Mouse (Mus musculus): ENCODE results near the gene Cemip. TPM values are rescaled to one million over a fixed set of nuclear protein-coding genes. Genes with fewer than 3 reads are reported as not detected.

The Cemip gene
- polyA plus RNA-seq, 1 experiment from 2014 or later: 0.81 TPM

DNA sequence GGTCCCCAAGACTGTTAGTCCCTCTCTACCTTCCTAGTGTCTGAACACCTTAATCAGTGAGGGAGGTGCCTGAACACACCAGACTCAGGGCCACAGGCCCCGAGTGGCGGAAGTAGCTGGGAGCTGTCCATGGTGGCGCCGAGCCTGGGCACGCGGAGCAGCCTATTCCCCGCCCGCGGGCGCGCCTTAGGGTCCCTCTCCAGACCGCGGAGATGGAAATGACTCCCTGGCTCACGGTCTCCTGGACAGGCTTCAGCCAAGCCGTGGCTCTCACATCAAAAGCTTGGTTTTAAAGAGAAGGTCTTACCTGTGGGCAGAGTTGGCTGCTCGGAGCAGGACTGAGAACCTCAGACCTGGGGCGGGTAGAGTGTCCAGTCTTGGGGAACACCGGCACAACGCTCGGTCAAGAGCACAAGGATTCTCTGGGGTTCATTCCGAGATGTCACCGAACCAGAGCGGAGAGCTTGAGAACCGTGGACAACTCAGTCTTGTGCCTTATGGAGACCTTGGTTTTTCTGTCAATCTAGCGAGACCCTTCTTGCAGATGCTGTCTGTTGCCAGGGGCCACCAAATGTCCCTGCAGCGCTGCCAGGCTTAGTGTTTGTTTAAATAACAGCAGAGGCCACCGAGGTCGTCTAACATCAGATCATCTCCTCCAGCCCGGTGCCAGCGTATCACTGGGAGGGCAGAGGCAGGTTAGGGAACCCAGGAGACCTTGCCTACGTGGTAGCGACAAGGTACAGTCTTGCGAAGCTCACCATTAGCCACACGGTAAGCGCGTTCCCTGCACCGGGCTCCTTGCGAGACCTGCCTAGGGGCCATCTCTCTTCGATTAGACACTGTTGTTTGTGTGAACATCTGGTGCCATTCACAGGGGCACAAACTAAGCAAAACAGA, 1.0 kb downstream of the Cemip start:
- Histone ChIP-seq H3K27me3 (replicated peaks; ENCODE audit: control insufficient read depth, insufficient read depth, low read length) (no peaks in the 10 kb centered on the region; the same call in none of the 2 replicates), H3K9ac (ENCODE audit: low read depth, low read length) (peak overlapping the region; percentile 67; the same call in 1 of the 2 replicates), H3K9me3 (ENCODE audit: control insufficient read depth, low read length) (no peaks in the 10 kb centered on the region), H3K36me3 (ENCODE audit: control insufficient read depth, insufficient read depth, low read length) (no peaks in the 10 kb centered on the region), H3K27ac (ENCODE audit: low read depth, low read length) (no peak overlapping the region), H3K4me1 (ENCODE audit: control insufficient read depth, insufficient read depth, low read depth, low read length) (peaks cover 7% of the 10 kb centered on the region), H3K4me3 (ENCODE audit: low read length) (peak overlapping the region; percentile 49), H3K4me2 (ENCODE audit: low read length) (peak overlapping the region; percentile 71)
- 3% methylated on average over 39 of the region's 39 CpGs for WGBS
- ATAC-seq: no peak

DNA sequence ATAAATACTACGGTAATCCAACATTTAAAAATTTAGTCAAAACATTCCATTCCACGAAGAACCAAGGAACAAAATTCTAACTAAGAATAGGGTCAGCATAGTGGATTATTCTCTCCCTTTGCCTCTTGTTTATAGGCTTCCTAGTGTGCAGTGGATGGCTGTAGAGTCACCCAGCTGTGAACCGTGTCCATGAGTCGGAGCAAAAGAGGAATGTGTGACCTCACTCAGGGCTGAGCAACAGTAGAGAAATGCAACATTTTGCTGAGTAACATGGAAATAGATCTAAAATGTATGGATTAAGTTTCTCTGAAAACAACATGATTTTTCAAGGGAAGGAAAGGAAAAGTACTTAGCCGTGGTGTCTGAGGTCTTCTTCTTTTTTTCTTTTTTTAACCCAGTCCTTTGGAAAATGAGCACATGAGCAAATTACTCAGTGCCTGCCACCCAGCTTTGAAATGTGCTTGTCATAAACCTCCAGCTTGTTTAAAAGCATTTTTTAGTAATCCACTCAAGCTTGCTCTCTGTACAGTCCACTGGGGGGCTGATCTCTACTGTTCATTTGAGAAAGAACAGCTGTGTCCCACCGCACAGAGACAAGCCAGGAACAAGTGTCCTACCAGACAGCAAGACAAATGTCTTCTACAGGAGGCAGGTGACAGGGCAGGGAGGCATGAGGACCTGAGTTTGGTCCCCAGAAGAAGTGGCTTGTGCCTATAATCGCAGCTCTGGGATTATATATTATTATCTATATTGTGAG, 8.9 kb downstream of the Cemip start:
- Histone ChIP-seq H3K27me3 (replicated peaks; ENCODE audit: control insufficient read depth, insufficient read depth, low read length) (no peaks in the 10 kb centered on the region), H3K4me2 (ENCODE audit: low read length) (no peak overlapping the region), H3K9me3 (ENCODE audit: control insufficient read depth, low read length) (no peaks in the 10 kb centered on the region), H3K36me3 (ENCODE audit: control insufficient read depth, insufficient read depth, low read length) (no peaks in the 10 kb centered on the region), H3K4me3 (ENCODE audit: low read length) (no peak overlapping the region), H3K4me1 (ENCODE audit: control insufficient read depth, insufficient read depth, low read depth, low read length) (no peaks in the 10 kb centered on the region), H3K27ac (ENCODE audit: low read depth, low read length) (no peak overlapping the region), H3K9ac (ENCODE audit: low read depth, low read length) (no peak overlapping the region)
- ATAC-seq: no peak
- 71% methylated on average over 7 of the region's 7 CpGs for WGBS

- Histone ChIP-seq H3K4me3 (ENCODE audit: low read length) (no peak overlapping the region), H3K9me3 (ENCODE audit: control insufficient read depth, low read length) (no peaks in the 10 kb centered on the region), H3K27me3 (replicated peaks; ENCODE audit: control insufficient read depth, insufficient read depth, low read length) (no peaks in the 10 kb centered on the region), H3K4me2 (ENCODE audit: low read length) (no peak overlapping the region), H3K4me1 (ENCODE audit: control insufficient read depth, insufficient read depth, low read depth, low read length) (no peaks in the 10 kb centered on the region), H3K9ac (ENCODE audit: low read depth, low read length) (no peak overlapping the region), H3K36me3 (ENCODE audit: control insufficient read depth, insufficient read depth, low read length) (no peaks in the 10 kb centered on the region), H3K27ac (ENCODE audit: low read depth, low read length) (no peak overlapping the region)
- 77% methylated on average over 8 of the region's 8 CpGs for WGBS
- no peak for ATAC-seq
These were observed 12.0 kb downstream of the Cemip start for GRCm38 (mm10) chr7:84074266-84074665.

DNA sequence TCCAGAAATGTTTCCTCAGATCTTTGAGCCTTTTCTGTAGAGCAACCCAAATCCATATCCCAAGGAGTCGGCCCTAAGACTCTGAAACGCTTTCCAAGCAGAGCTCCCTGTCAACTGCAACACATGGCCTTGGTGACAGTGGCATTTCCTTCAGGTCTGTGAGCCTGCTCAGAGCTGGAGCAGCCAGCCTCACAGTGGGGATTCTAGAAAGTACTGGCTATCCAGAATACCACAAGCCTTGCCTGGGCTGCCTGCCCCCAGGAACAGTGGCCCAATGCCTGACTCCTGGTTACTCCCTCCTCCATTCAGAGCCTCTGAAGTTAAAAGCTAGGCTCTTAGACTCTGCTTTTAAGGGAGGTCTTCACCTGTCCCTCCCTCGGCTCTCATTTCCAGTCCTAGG, 12.4 kb downstream of the Cemip start:
- Histone ChIP-seq H3K27me3 (replicated peaks; ENCODE audit: control insufficient read depth, insufficient read depth, low read length) (no peaks in the 10 kb centered on the region), H3K36me3 (ENCODE audit: control insufficient read depth, insufficient read depth, low read length) (no peaks in the 10 kb centered on the region), H3K4me3 (ENCODE audit: low read length) (no peak overlapping the region), H3K9ac (ENCODE audit: low read depth, low read length) (no peak overlapping the region), H3K9me3 (ENCODE audit: control insufficient read depth, low read length) (no peaks in the 10 kb centered on the region), H3K27ac (ENCODE audit: low read depth, low read length) (no peak overlapping the region), H3K4me1 (ENCODE audit: control insufficient read depth, insufficient read depth, low read depth, low read length) (no peaks in the 10 kb centered on the region), H3K4me2 (ENCODE audit: low read length) (no peak overlapping the region)
- 77% methylated on average over 3 of the region's 3 CpGs for WGBS
- ATAC-seq: no peak

GRCm38 (mm10) chr7:84068931-84069330, 17.4 kb downstream of the Cemip start:
- Histone ChIP-seq H3K4me3 (ENCODE audit: low read length) (no peak overlapping the region), H3K27ac (ENCODE audit: low read depth, low read length) (no peak overlapping the region), H3K27me3 (replicated peaks; ENCODE audit: control insufficient read depth, insufficient read depth, low read length) (no peaks in the 10 kb centered on the region), H3K4me1 (ENCODE audit: control insufficient read depth, insufficient read depth, low read depth, low read length) (no peaks in the 10 kb centered on the region), H3K9ac (ENCODE audit: low read depth, low read length) (no peak overlapping the region), H3K36me3 (ENCODE audit: control insufficient read depth, insufficient read depth, low read length) (no peaks in the 10 kb centered on the region), H3K9me3 (ENCODE audit: control insufficient read depth, low read length) (no peaks in the 10 kb centered on the region), H3K4me2 (ENCODE audit: low read length) (no peak overlapping the region)
- ATAC-seq: peak; percentile 73; the same call in 1 of the 2 replicates
- WGBS: 61% methylated on average over 5 of the region's 5 CpGs

DNA sequence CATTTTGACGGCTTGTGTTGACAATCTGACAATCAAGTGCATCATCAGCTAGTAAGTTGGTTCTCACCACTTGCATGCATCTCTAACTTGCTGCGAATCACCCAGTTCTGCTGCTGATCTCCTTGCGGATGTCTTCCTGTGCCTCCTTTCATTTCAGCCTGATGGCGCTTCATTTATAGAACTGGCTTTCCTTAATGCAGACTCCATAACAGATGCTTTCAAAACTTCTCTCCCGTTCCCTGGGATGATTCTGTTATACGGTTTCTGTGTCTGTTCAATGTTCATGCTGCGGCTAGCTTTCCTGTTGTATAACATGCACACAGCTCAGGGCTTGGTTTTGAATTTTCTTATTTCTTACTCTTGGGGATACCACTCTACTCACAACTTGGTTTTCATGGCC, 26.5 kb downstream of the Cemip start:
- no peak overlapping the region for H3K4me2 ChIP-seq (ENCODE audit: low read length)
- 94% methylated on average over 7 of the region's 7 CpGs for WGBS
- no peak for ATAC-seq

DNA sequence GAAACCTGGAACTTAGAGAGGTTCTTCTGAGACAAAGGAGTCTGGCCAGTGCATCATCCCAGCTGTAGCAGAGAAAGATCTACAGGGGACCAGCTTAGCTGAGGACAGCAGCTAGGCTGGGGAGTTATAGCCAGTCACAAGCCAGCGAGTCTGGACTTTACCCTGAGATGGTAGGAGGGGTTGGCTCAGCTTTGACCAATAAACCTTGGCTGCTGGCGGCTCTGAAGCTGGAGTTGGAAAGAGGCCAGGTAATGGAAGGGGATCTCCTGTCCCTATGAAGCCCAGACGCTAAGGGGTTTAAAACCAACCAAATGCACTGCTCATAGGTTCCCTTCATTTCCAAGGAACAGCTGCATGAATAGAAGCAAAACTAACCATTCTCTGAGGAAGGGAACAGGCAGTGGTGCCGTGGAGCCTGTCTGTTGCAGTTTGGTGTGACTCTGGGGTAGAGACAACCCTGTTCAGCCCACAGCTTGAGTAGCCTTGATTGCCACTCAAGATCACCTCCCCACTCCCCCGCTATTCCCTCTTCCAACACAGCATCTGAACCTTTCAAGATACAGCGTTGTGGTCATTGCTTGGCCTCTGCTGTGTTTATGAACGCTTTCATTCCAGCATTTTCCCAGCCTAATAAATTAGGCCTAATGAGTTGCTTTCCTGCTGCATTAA, 30.2 kb downstream of the Cemip start:
- Histone ChIP-seq H3K27ac (ENCODE audit: low read depth, low read length) (no peak overlapping the region), H3K9ac (ENCODE audit: low read depth, low read length) (no peak overlapping the region), H3K27me3 (replicated peaks; ENCODE audit: control insufficient read depth, insufficient read depth, low read length) (no peaks in the 10 kb centered on the region), H3K4me2 (ENCODE audit: low read length) (no peak overlapping the region), H3K9me3 (ENCODE audit: control insufficient read depth, low read length) (no peaks in the 10 kb centered on the region), H3K36me3 (ENCODE audit: control insufficient read depth, insufficient read depth, low read length) (no peaks in the 10 kb centered on the region), H3K4me3 (ENCODE audit: low read length) (no peak overlapping the region), H3K4me1 (ENCODE audit: control insufficient read depth, insufficient read depth, low read depth, low read length) (no peaks in the 10 kb centered on the region)
- 0 out of 2 replicates have a peak, but pooled peaks have one; percentile 52 for ATAC-seq
- 76% methylated on average over 7 of the region's 7 CpGs for WGBS

More for the DNA sequence above, 26.5 kb downstream of the Cemip start:
- no peaks in the 10 kb centered on the region for H3K9me3 ChIP-seq (ENCODE audit: control insufficient read depth, low read length)
- H3K27me3 ChIP-seq (replicated peaks; ENCODE audit: control insufficient read depth, insufficient read depth, low read length): no peaks in the 10 kb centered on the region
- no peak overlapping the region for H3K9ac ChIP-seq (ENCODE audit: low read depth, low read length)
- H3K27ac ChIP-seq (ENCODE audit: low read depth, low read length): no peak overlapping the region
- no peaks in the 10 kb centered on the region for H3K4me1 ChIP-seq (ENCODE audit: control insufficient read depth, insufficient read depth, low read depth, low read length)
- H3K4me3 ChIP-seq (ENCODE audit: low read length): no peak overlapping the region
- H3K36me3 ChIP-seq (ENCODE audit: control insufficient read depth, insufficient read depth, low read length): no peaks in the 10 kb centered on the region

DNA sequence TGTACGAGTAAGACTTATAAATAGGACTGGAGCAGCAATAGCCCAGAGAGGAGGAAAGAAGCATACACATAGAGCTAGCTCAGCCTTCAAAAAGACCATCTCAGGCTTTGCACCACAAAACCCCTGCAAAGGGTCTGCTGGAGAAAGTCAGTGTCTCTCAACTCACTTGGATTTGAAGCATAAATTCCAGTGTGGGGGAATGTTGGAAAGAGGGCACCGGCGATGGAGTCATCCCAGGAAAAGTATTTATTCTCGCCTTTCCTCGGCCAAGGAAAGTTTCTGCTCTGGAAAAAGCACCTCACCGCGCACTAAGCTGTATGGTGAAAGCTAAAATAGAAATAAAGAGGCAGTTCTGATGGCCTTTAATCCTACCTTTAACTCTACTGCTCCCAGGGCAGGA, 32.4 kb downstream of the Cemip start:
- H3K4me1 ChIP-seq (ENCODE audit: control insufficient read depth, insufficient read depth, low read depth, low read length): no peaks in the 10 kb centered on the region
- WGBS: 91% methylated on average over 7 of the region's 7 CpGs
- no peak overlapping the region for H3K4me2 ChIP-seq (ENCODE audit: low read length)
- no peaks in the 10 kb centered on the region for H3K27me3 ChIP-seq (replicated peaks; ENCODE audit: control insufficient read depth, insufficient read depth, low read length)
- ATAC-seq: no peak
- H3K4me3 ChIP-seq (ENCODE audit: low read length): no peak overlapping the region
- H3K36me3 ChIP-seq (ENCODE audit: control insufficient read depth, insufficient read depth, low read length): no peaks in the 10 kb centered on the region
- H3K9ac ChIP-seq (ENCODE audit: low read depth, low read length): no peak overlapping the region
- no peak overlapping the region for H3K27ac ChIP-seq (ENCODE audit: low read depth, low read length)
- no peaks in the 10 kb centered on the region for H3K9me3 ChIP-seq (ENCODE audit: control insufficient read depth, low read length)

DNA sequence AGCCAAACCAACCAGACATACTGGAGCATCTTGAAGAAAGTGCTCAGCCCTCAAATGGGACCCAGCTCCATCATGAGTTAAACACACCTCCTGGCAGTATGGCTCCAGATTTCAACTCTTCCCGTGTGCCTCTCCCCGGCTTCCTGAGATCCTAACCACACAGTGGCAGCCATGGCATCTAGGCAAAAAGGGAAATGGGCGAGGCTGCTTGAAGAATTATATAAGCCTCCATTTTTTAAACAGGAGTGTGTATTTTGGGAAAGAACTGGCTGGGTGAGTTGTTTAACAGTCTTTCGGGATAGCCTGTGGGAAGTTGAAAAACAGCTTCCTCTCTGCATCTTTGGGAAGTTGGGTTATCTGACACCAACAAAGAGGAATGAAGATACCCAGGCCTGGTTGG, 34.9 kb downstream of the Cemip start:
- Histone ChIP-seq H3K36me3 (ENCODE audit: control insufficient read depth, insufficient read depth, low read length) (no peaks in the 10 kb centered on the region), H3K9ac (ENCODE audit: low read depth, low read length) (no peak overlapping the region), H3K4me3 (ENCODE audit: low read length) (no peak overlapping the region), H3K9me3 (ENCODE audit: control insufficient read depth, low read length) (no peaks in the 10 kb centered on the region), H3K27ac (ENCODE audit: low read depth, low read length) (no peak overlapping the region), H3K4me2 (ENCODE audit: low read length) (no peak overlapping the region), H3K4me1 (ENCODE audit: control insufficient read depth, insufficient read depth, low read depth, low read length) (no peaks in the 10 kb centered on the region), H3K27me3 (replicated peaks; ENCODE audit: control insufficient read depth, insufficient read depth, low read length) (no peaks in the 10 kb centered on the region)
- WGBS: 85% methylated on average over 4 of the region's 4 CpGs
- ATAC-seq: no peak
